Mouse (Mus musculus) CH12.LX (cell line): ENCODE measurements around the gene Ppp4c. TPM values are rescaled to one million over a fixed set of nuclear protein-coding genes. Genes with fewer than 3 reads are reported as not detected.
A peak's percentile ranks its signal among the peaks of the same experiment; 100 is the strongest.

Experiments
- DNase-seq: peaks from one replicate; pipeline ENCODE4 v3.0.0-alpha.2; 2013; ENCODE audit errors: extremely low read depth
- H3K27ac ChIP-seq: 2 replicates; pipeline ENCODE4 v1.5.1; 2012; ENCODE audit warnings: low read depth, mild to moderate bottlenecking, control low read depth, moderate library complexity; ENCODE audit not compliant: insufficient read depth
- H3K27me3 ChIP-seq: replicated peaks from 2 replicates; pipeline ENCODE3; 2012; ENCODE audit warnings: inconsistent platforms
- H3K36me3 ChIP-seq, 2 experiments: replicated peaks in 1 of 2; 2 replicates each; pipeline versions ENCODE3 to v1.6.1; 2012; ENCODE audit warnings: inconsistent platforms in 1 of 2, low read length in 1 of 2, mild to moderate bottlenecking in 1 of 2, mixed read lengths in 1 of 2, moderate library complexity in 1 of 2; ENCODE audit not compliant: control insufficient read depth in 1 of 2, insufficient read depth in 1 of 2
- H3K4me1 ChIP-seq, 2 experiments: 2 replicates each; pipeline ENCODE4 v1.6.1; 2012; ENCODE audit warnings: inconsistent platforms in 1 of 2, moderate library complexity in 1 of 2; ENCODE audit not compliant: insufficient read depth in 2 of 2, control insufficient read depth in 1 of 2
- H3K4me2 ChIP-seq: 2 replicates; pipeline ENCODE4 v1.6.1; 2012; ENCODE audit warnings: low read depth, mild to moderate bottlenecking, control low read depth; ENCODE audit not compliant: poor library complexity, insufficient read depth, severe bottlenecking
- H3K4me3 ChIP-seq, 3 experiments: fragments of 150-350 bp in 1 of 3; sonication (generic) in 1 of 3; replicated peaks in 1 of 3; 2 replicates each; pipeline versions ENCODE3 to v1.5.1; 2011 to 2012; ENCODE audit warnings: low read depth in 2 of 3, low read length in 2 of 3, mild to moderate bottlenecking in 2 of 3, moderate library complexity in 2 of 3, control low read depth in 1 of 3, improper control_type of control experiment in 1 of 3, inconsistent platforms in 1 of 3, mixed read lengths in 1 of 3; ENCODE audit not compliant: poor library complexity in 1 of 3
- H3K79me2 ChIP-seq: replicated peaks from 2 replicates; pipeline ENCODE4 v1.6.1; 2012; ENCODE audit warnings: mild to moderate bottlenecking, moderate library complexity; ENCODE audit not compliant: control insufficient read depth, poor library complexity, insufficient read depth, severe bottlenecking; ENCODE audit errors: extremely low read depth
- H3K9ac ChIP-seq: 2 replicates; pipeline ENCODE4 v1.6.1; 2012; ENCODE audit warnings: low read depth, mild to moderate bottlenecking, control low read depth, moderate library complexity; ENCODE audit not compliant: insufficient read depth
- H3K9me3 ChIP-seq: replicated peaks from 2 replicates; pipeline ENCODE3; 2012; ENCODE audit warnings: low read length, inconsistent platforms, mixed read lengths
- BHLHE40 ChIP-seq: IDR thresholded peaks from 2 replicates; pipeline ENCODE4 v1.6.1; 2011; ENCODE audit warnings: mild to moderate bottlenecking, low read depth, low read length, improper control_type of control experiment
- E2F4 ChIP-seq: IDR thresholded peaks from 2 replicates; pipeline ENCODE4 v1.6.1; 2011; ENCODE audit warnings: low read depth, low read length, improper control_type of control experiment; ENCODE audit not compliant: insufficient replicate concordance
- ELF1 ChIP-seq: IDR thresholded peaks from 2 replicates; pipeline ENCODE4 v1.6.1; 2014; ENCODE audit warnings: low read depth, mild to moderate bottlenecking, inconsistent platforms, low read length, improper control_type of control experiment
- ETS1 ChIP-seq: conservative IDR thresholded peaks from 2 replicates; pipeline ENCODE4 v1.6.1; 2012; ENCODE audit warnings: low read depth, mild to moderate bottlenecking, inconsistent platforms, low read length, improper control_type of control experiment, moderate library complexity
- GABPA ChIP-seq: IDR thresholded peaks from 2 replicates; pipeline ENCODE4 v1.6.1; 2012; ENCODE audit warnings: low read depth, low read length, improper control_type of control experiment, inconsistent platforms; ENCODE audit not compliant: insufficient replicate concordance
- HCFC1 ChIP-seq: IDR thresholded peaks from 2 replicates; pipeline ENCODE4 v1.6.1; 2012; ENCODE audit warnings: low read depth, mild to moderate bottlenecking, inconsistent platforms, low read length, improper control_type of control experiment
- IRF4 ChIP-seq: IDR thresholded peaks from 2 replicates; pipeline ENCODE4 v1.6.1; 2014; ENCODE audit warnings: low read depth, mild to moderate bottlenecking, inconsistent platforms, low read length, improper control_type of control experiment
- MAFK ChIP-seq: IDR thresholded peaks from 2 replicates; pipeline ENCODE4 v1.6.1; 2011; ENCODE audit warnings: low read length, improper control_type of control experiment; ENCODE audit not compliant: insufficient replicate concordance
- MAX ChIP-seq: IDR thresholded peaks from 2 replicates; pipeline ENCODE4 v1.6.1; 2011; ENCODE audit warnings: low read length, improper control_type of control experiment
- MAZ ChIP-seq: IDR thresholded peaks from 2 replicates; pipeline ENCODE4 v1.6.1; 2012; ENCODE audit warnings: low read depth, mild to moderate bottlenecking, inconsistent platforms, low read length, improper control_type of control experiment, moderate library complexity
- MXI1 ChIP-seq: IDR thresholded peaks from 2 replicates; pipeline ENCODE4 v1.6.1; 2011; ENCODE audit warnings: mild to moderate bottlenecking, low read depth, low read length, improper control_type of control experiment
- MYC ChIP-seq: IDR thresholded peaks from 2 replicates; pipeline ENCODE4 v1.6.1; 2011; ENCODE audit warnings: low read depth, mild to moderate bottlenecking, improper control_type of control experiment, low read length
- NRF1 ChIP-seq: IDR thresholded peaks from 2 replicates; pipeline ENCODE4 v1.6.1; 2014; ENCODE audit warnings: low read depth, mild to moderate bottlenecking, inconsistent platforms, low read length, improper control_type of control experiment, moderate library complexity
- PAX5 ChIP-seq: IDR thresholded peaks from 2 replicates; pipeline ENCODE4 v1.6.1; 2012; ENCODE audit warnings: low read length, inconsistent platforms, mixed read lengths
- POLR2A ChIP-seq: IDR thresholded peaks from 2 replicates; pipeline ENCODE4 v1.6.1; 2011; ENCODE audit warnings: low read depth, mild to moderate bottlenecking, improper control_type of control experiment, low read length
- SIN3A ChIP-seq: IDR thresholded peaks from 2 replicates; pipeline ENCODE4 v1.6.1; 2012; ENCODE audit warnings: low read length, improper control_type of control experiment, inconsistent platforms
- SMC3 ChIP-seq: IDR thresholded peaks from 2 replicates; pipeline ENCODE4 v1.6.1; 2011; ENCODE audit warnings: low read depth, low read length, improper control_type of control experiment
- UBTF ChIP-seq: IDR thresholded peaks from 2 replicates; pipeline ENCODE4 v1.6.1; 2012; ENCODE audit warnings: low read depth, mild to moderate bottlenecking, inconsistent platforms, low read length, improper control_type of control experiment, moderate library complexity
- USF2 ChIP-seq: conservative IDR thresholded peaks from 2 replicates; pipeline ENCODE4 v1.6.1; 2011; ENCODE audit warnings: low read depth, low read length, improper control_type of control experiment
- dilution Hi-C: fragments of 300-500 bp; cut with MboI; formaldehyde crosslinking; loops from 2 replicates; pipeline ENCODE4 v1.14.3; 2020; ENCODE audit warnings: low sequenced_read_pairs; ENCODE audit not compliant: extremely low pct_unique_long_range_greater_than_20kb, extremely low pct_ligation_motif_present
- in situ Hi-C: fragments of 300-500 bp; cut with MboI; formaldehyde crosslinking; loops from 3 replicates; pipeline ENCODE4 v1.14.3; 2019; ENCODE audit warnings: low sequenced_read_pairs, low pct_ligation_motif_present, low pct_unique_long_range_greater_than_20kb, mixed read lengths
- polyA plus RNA-seq: library from polyadenylated mRNA; unstranded; fragments of >175 nt; gene quantifications from 2 replicates; pipeline ENCODE4 v1.2.1, GENCODE M21; 2012; ENCODE audit warnings: low read depth; ENCODE audit not compliant: insufficient read length
- total RNA-seq, 2 experiments: library from RNA; depleted of rRNA; stranded (reverse); fragments of 300-350 nt in 1 of 2; fragments of >200 nt in 1 of 2; gene quantifications; 2 replicates each; pipeline ENCODE4 v1.2.3; 2012 to 2014

Gene Ppp4c
- total and polyA plus RNA-seq, 3 experiments, result 161 to 213 (median 195) TPM

GRCm38 (mm10) chr7:126809723-126810369, 17.6 kb upstream of the Ppp4c start:
- H3K27me3 ChIP-seq, result no peaks in the 10 kb centered on the region
- H3K79me2 ChIP-seq, result no peaks in the 10 kb centered on the region
- TF ChIP-seq MAFK (peak; percentile 76), MYC (no peak)
- dilution Hi-C loops, result no loop called here
- peaks cover 4% of the 10 kb centered on the region for H3K9me3 ChIP-seq
- H3K9ac ChIP-seq, result no peak overlapping the region
- no peak overlapping the region for H3K27ac ChIP-seq
- in situ Hi-C loops, result no loop called here
- DNase-seq, result no peak
- no peak overlapping the region for H3K4me3 ChIP-seq
- H3K4me2 ChIP-seq, result no peak overlapping the region
- peaks cover 8 to 14% of the 10 kb centered on the region in 2 experiments; a peak in 3 of 4 replicates for H3K4me1 ChIP-seq
- no peaks in the 10 kb centered on the region for H3K36me3 ChIP-seq

GRCm38 (mm10) chr7:126808703-126809455, 16.6 kb upstream of the Ppp4c start:
- peak overlapping the region; percentile 32 to 52 (median 49) for H3K4me3 ChIP-seq
- no peaks in the 10 kb centered on the region for H3K79me2 ChIP-seq
- H3K4me1 ChIP-seq, result peaks cover 3 to 14% of the 10 kb centered on the region in 2 experiments; a peak in 3 of 4 replicates
- peak overlapping the region; percentile 24; the same call in 1 of the 2 replicates for H3K9ac ChIP-seq
- no peaks in the 10 kb centered on the region for H3K36me3 ChIP-seq
- peak overlapping the region; percentile 27; the same call in 1 of the 2 replicates for H3K4me2 ChIP-seq
- DNase-seq, result peak; percentile 47
- dilution Hi-C loops (no loop called here), in situ Hi-C loops (no loop called here)
- no peaks in the 10 kb centered on the region for H3K27me3 ChIP-seq
- no peak overlapping the region for H3K27ac ChIP-seq
- peak; percentile 69 for TF ChIP-seq HCFC1
- 0 out of 2 replicates have a peak, but pooled peaks have one; percentile 14 for TF ChIP-seq MAFK
- TF ChIP-seq MAZ, result no peak
- TF ChIP-seq USF2, result no peak
- TF ChIP-seq PAX5, result no peak
- 0 out of 2 replicates have a peak, but pooled peaks have one; percentile 42 for TF ChIP-seq E2F4
- no peak for TF ChIP-seq SMC3
- TF ChIP-seq GABPA, result no peak
- no peak; the same call in 1 of the 2 replicates for TF ChIP-seq ELF1
- TF ChIP-seq UBTF, result no peak
- TF ChIP-seq SIN3A, result peak; percentile 55; the same call in 1 of the 2 replicates
- TF ChIP-seq MAX, result no peak; the same call in 1 of the 2 replicates
- no peak for TF ChIP-seq IRF4
- no peak for TF ChIP-seq BHLHE40
- TF ChIP-seq MXI1, result peak; percentile 89
- TF ChIP-seq NRF1, result no peak
- TF ChIP-seq POLR2A, result peak; percentile 44; the same call in 1 of the 2 replicates
- TF ChIP-seq ETS1, result no peak
- TF ChIP-seq MYC, result no peak
- H3K9me3 ChIP-seq, result peaks cover 4% of the 10 kb centered on the region
